Mouse (Mus musculus): ENCODE results near the gene Pef1. TPM values are rescaled to one million over a fixed set of nuclear protein-coding genes. Genes with fewer than 3 reads are reported as not detected.

The Pef1 gene
- polyA plus RNA-seq, 1 experiment: 41.4 TPM

DNA sequence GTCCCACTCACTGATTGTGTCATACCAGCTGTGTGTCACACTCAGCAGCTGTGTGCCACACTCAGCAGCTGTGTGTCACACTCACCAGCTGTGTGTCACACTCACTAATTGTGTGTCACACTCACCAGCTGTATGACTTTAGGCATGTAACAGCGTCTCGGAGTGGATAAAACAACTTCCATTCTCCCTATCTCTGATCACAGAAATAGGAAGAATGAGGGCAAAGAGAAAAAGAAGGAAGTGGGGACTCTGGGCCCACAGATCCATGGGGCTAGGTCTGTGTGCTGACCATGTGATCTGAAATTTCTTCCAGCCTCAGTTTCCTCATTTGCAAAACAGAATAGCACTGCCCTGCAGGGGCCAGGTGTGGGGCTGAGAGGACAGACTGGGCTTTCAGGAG, 30.6 kb upstream of the Pef1 start:
- no peak for TF ChIP-seq CTCF (IDR thresholded peaks at IDR 0.05; ENCODE audit: low read depth, low read length)
- no peak for TF ChIP-seq POLR2A (IDR thresholded peaks at IDR 0.05; ENCODE audit: borderline replicate concordance, low read depth, low read length)
- Histone ChIP-seq H3K4me1 (ENCODE audit: control insufficient read depth, insufficient read depth, low read length) (peaks cover 5% of the 10 kb centered on the region), H3K27ac (ENCODE audit: insufficient read depth, low read depth, low read length) (no peak overlapping the region), H3K4me3 (ENCODE audit: insufficient read depth, low read length) (no peak overlapping the region)

DNA sequence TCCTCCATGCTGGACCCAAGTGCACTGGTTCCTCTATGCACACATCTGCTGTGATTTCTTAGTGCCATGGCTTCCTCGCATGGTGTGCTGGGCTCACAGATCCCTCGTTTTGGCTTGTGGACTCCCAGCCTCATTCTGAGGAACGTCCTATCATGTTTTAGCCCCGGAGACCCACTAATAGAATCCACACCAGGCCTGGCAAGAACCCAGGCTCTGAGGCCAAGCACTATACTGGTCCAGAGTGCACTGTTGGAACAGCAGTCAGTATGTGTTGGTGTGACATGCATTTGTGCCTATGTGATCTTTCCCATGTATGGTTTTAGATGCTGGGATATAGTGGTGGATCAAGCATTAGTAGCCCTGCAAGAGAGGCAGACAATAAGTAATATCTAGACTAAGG, 29.0 kb upstream of the Pef1 start:
- TF ChIP-seq CTCF (IDR thresholded peaks at IDR 0.05; ENCODE audit: low read depth, low read length) (no peak), POLR2A (IDR thresholded peaks at IDR 0.05; ENCODE audit: borderline replicate concordance, low read depth, low read length) (no peak)
- H3K4me3 ChIP-seq (ENCODE audit: insufficient read depth, low read length): no peak overlapping the region
- peaks cover 5% of the 10 kb centered on the region for H3K4me1 ChIP-seq (ENCODE audit: control insufficient read depth, insufficient read depth, low read length)
- no peak overlapping the region for H3K27ac ChIP-seq (ENCODE audit: insufficient read depth, low read depth, low read length)

DNA sequence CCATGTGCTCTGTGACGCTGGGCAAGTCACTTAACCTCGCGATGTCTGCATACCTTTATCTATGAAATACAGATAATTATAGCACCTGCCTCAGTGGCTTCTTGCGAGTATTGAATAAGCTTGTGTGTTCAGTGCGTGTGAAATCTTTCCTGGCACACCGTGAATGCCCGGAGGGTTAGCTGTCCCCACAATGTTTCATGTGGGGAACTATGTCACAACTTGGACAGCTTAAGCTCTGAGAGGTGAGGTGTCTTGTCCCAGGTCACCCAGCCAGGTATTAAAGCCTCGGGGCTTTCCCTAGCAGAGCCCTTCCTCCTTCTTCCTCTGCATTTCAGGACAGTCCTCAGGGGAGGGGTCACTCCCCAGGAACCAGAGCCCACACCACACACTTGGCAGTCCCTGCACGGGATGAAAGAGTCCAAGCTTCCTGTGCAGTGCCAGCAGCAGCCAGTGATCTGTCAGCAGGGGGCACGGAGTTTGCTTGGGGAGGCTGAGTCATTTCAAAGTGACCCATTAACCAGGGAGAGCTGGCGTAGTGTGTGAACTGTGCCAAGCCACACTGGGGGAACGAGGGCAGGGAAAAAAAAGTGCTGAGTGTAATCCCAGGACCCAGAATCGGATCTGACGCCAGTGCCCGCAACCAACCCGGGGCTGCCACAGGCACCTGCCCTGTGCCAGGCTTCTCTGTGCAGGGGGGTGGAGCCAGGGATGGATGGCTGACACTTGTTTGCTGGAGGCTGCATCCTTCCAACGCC, 27.4 kb upstream of the Pef1 start:
- TF ChIP-seq CTCF (IDR thresholded peaks at IDR 0.05; ENCODE audit: low read depth, low read length): no peak
- no peak for TF ChIP-seq POLR2A (IDR thresholded peaks at IDR 0.05; ENCODE audit: borderline replicate concordance, low read depth, low read length)
- H3K4me3 ChIP-seq (ENCODE audit: insufficient read depth, low read length): no peak overlapping the region

DNA sequence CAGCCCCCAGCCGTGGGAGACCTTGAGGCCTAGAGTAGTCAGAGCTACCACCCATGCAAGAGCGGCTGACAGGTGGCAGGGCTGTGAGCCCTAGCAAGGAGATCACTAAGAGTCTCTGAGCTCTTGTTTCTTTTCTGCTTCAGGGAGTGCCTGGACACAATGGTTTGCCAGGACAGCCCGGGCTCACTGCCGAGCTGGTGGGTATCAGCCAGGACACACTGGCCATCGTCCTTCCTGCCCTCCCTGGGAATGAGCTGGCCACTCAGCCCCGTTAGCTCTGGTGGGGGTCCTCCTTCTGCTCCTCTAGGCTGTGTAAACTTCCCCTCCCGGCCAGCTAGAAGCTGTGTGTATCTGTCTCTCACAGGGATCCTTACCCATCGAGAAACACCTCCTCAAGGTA, 25.5 kb upstream of the Pef1 start:
- peaks cover 5% of the 10 kb centered on the region for H3K4me1 ChIP-seq (ENCODE audit: control insufficient read depth, insufficient read depth, low read length)
- H3K27ac ChIP-seq (ENCODE audit: insufficient read depth, low read depth, low read length): no peak overlapping the region
- H3K4me3 ChIP-seq (ENCODE audit: insufficient read depth, low read length): no peak overlapping the region
- TF ChIP-seq POLR2A (IDR thresholded peaks at IDR 0.05; ENCODE audit: borderline replicate concordance, low read depth, low read length) (no peak), CTCF (IDR thresholded peaks at IDR 0.05; ENCODE audit: low read depth, low read length) (no peak)

More for the DNA sequence above, 27.4 kb upstream of the Pef1 start:
- Histone ChIP-seq H3K27ac (ENCODE audit: insufficient read depth, low read depth, low read length) (no peak overlapping the region), H3K4me1 (ENCODE audit: control insufficient read depth, insufficient read depth, low read length) (peaks cover 5% of the 10 kb centered on the region)

DNA sequence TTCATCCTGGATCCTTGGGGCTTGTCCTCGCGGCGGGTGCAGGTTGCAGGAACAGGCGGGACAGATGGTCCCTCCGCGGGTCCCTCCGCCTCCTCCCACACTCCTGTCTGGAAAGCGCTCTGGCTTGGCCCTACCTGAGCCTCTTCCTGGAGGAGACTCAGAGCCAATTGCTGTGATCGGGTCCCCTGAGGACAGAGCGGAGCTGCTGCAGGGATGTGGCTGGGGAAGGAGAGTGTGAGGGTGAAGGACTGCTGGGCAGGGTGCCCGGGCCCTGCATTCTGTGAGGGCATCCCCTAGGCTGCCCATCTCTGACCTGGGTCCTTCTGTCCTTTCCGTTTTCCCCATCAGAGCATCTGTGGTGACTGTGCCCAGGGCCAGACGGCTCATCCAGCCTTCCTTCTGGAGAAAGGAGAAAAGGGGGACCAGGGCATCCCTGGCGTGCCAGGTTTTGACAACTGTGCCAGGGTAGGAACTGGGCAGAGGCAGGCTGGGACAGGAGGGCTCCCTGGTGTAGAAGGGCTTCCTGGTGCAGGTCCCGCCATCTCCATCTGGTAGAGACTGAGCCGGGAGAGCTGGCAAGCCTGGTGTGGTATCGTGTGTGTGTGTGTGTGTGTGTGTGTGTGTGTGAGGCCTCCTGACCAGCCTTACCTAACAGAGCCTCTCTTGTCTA, 23.4 kb upstream of the Pef1 start:
- H3K27ac ChIP-seq (ENCODE audit: insufficient read depth, low read depth, low read length): no peak overlapping the region
- no peak for TF ChIP-seq CTCF (IDR thresholded peaks at IDR 0.05; ENCODE audit: low read depth, low read length)
- no peak for TF ChIP-seq POLR2A (IDR thresholded peaks at IDR 0.05; ENCODE audit: borderline replicate concordance, low read depth, low read length)
- no peak overlapping the region for H3K4me3 ChIP-seq (ENCODE audit: insufficient read depth, low read length)
- no peaks in the 10 kb centered on the region for H3K4me1 ChIP-seq (ENCODE audit: control insufficient read depth, insufficient read depth, low read length)

DNA sequence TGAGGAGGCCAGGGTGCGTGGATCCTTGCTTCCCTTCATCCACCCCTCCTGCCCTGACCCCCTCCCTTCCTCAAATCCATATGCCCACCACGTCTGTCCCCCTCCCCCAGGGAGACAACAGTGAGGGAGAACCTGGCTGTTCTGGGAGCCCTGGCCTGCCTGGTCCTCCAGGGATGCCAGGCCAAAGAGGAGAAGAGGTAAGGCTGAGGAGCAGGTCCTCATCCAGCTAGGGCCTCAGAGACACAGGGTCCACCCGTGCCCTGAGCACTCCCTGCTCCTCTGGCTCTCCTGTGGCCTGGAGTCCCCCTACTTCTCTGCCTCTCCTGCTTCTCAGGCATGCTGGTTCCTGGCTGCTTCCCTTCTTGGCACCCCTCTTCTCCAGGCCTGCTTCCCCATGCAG, 22.8 kb upstream of the Pef1 start:
- H3K4me1 ChIP-seq (ENCODE audit: control insufficient read depth, insufficient read depth, low read length): no peaks in the 10 kb centered on the region
- H3K27ac ChIP-seq (ENCODE audit: insufficient read depth, low read depth, low read length): no peak overlapping the region
- no peak overlapping the region for H3K4me3 ChIP-seq (ENCODE audit: insufficient read depth, low read length)
- TF ChIP-seq CTCF (IDR thresholded peaks at IDR 0.05; ENCODE audit: low read depth, low read length): no peak
- no peak for TF ChIP-seq POLR2A (IDR thresholded peaks at IDR 0.05; ENCODE audit: borderline replicate concordance, low read depth, low read length)

DNA sequence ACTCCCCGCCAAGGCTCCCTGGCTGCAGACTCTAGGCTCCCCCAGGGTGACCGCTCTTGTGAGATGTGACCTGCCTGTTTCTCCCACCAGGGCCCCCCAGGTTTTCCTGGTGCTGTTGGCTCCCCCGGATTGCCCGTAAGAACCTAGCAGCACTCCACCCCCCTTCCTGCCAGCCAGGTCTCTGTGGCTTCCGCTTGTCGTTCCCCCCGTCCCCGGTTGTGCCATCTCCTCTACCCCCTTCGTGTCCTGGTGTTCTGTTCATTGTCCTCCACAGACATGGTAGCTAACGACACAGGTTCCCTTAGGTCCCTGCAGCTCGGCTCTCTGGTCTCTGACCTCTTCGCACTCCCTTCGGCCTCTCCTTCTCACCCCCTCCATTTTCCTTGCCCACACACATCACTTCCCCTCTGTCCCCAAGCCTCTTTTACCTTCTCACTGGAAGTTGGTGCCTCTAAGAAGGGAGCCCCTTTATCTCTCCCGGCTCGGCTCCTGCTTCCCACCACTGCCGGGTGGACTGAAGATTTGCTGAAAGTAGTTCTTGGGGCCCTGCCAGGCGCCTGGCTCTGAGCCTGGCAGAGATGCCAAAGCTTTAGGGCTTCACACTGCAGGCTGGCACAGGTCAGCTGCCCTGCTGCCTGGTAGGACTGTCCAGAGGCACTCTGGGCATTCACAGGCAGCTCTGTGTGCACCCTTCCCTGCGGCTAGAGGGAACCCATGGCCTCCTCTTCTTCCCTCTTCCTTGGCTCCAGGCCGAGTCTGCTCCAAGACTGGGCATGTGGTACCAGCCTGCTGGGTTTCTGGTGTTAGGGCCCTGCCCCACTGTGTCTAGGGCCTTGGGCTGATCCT, 20.8 kb upstream of the Pef1 start:
- Histone ChIP-seq H3K4me3 (ENCODE audit: insufficient read depth, low read length) (no peak overlapping the region), H3K4me1 (ENCODE audit: control insufficient read depth, insufficient read depth, low read length) (no peaks in the 10 kb centered on the region), H3K27ac (ENCODE audit: insufficient read depth, low read depth, low read length) (no peak overlapping the region)
- TF ChIP-seq POLR2A (IDR thresholded peaks at IDR 0.05; ENCODE audit: borderline replicate concordance, low read depth, low read length) (no peak), CTCF (IDR thresholded peaks at IDR 0.05; ENCODE audit: low read depth, low read length) (no peak)

DNA sequence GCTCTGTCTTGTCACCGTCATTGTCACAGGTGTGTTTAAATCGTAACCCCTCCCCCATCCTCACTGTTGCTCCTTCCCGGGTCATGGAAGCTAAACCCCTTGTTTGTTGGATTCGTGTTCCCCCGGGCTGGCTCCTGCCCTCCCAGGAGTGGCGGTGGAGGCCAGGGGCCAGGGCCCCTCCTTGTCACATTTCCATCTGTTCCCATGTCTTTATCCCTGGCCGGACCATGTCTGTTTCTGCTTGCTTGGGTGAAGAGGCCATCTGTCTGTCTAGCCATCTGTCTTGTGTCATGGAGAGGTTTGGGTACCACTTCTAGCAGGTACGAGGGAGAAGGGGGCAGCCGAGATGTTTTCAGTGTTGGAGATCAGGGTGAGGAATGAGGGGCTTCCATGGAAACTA, 20.1 kb upstream of the Pef1 start:
- Histone ChIP-seq H3K27ac (ENCODE audit: insufficient read depth, low read depth, low read length) (no peak overlapping the region), H3K4me1 (ENCODE audit: control insufficient read depth, insufficient read depth, low read length) (no peaks in the 10 kb centered on the region), H3K4me3 (ENCODE audit: insufficient read depth, low read length) (no peak overlapping the region)
- TF ChIP-seq POLR2A (IDR thresholded peaks at IDR 0.05; ENCODE audit: borderline replicate concordance, low read depth, low read length) (no peak), CTCF (IDR thresholded peaks at IDR 0.05; ENCODE audit: low read depth, low read length) (no peak)

DNA sequence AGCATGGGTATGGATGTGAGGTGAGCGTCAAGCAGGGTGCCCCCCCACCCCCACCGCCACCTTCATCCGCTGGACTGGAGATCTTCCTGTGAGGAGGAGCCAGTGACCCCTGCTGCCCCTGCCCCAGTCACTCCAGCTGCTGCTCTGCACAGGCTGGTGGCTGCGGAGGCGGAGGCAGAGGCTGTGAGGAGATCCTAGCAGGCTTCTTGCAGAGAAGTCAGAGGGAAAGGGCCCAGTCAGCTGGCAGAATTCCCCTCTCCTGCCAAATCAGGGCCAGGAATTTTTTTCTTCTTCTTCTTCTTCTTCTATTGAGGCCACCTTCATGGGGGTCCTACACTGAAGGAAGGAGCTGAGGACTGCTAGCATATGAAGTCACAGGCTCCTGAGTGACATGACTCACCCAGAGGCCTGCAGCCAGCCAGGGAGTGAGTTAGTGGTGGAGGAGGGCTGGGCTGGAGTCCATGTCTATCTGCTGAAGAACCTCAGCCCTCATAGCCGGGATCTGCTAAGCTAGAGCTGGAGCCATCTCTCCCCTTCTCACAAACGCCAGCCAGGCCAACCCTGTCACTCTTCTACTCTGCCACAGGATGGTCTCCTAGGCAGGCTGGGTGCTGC, 17.9 kb upstream of the Pef1 start:
- no peak for TF ChIP-seq POLR2A (IDR thresholded peaks at IDR 0.05; ENCODE audit: borderline replicate concordance, low read depth, low read length)
- TF ChIP-seq CTCF (IDR thresholded peaks at IDR 0.05; ENCODE audit: low read depth, low read length): no peak
- Histone ChIP-seq H3K4me3 (ENCODE audit: insufficient read depth, low read length) (no peak overlapping the region), H3K4me1 (ENCODE audit: control insufficient read depth, insufficient read depth, low read length) (no peaks in the 10 kb centered on the region), H3K27ac (ENCODE audit: insufficient read depth, low read depth, low read length) (no peak overlapping the region)

Data from bone marrow macrophage, adult 2 months (primary cell).